Mouse (Mus musculus): ENCODE results near the gene Emsy. TPM values are rescaled to one million over a fixed set of nuclear protein-coding genes. Genes with fewer than 3 reads are reported as not detected.

Gene Emsy
- total RNA-seq (2021) = 10 to 100 TPM; 25.0 to 31.1 TPM

DNA sequence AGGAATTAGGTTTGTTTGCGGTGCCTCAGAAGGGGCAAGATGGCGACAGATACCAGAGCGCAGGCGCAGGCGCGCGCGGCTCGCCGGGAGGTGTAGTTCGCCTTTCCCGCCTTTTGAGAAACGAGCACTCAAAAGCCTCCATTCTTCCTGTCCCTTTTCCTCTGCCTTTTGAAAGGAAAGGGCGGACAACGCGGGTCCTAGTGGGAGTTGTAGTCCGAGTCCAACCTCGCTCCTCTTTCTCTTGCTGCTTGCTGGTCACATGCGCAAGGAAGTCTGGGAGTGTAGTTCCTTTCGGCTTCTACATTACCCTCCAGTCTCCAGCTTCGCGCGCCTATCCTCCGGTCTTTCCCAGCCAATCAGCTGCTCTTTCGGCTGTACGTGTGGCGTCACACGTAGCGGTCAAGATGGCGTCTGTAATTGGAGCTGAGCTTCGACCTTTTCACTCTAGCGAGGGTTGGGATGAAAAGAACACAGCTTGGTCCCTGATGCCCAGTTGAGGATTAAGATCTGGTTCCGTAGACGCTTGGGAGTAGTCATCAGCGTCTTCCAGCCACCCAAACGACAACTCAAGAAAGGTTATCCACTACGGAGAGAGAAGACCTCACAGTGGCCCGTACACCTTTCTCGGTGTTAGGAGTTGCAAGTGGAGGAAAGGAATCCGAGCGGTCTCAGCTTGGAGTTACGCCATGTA, at the start of gene Emsy:
TSS of gene Emsy (minus strand) at position 253 of the 691 bp plus-strand sequence.
- peak; percentile 93 for DNase-seq (ENCODE audit: low spot score)
- intact Hi-C loops (cut with DNase I) = loop anchor here (2.0 kb wide), 1 partner anchor 46 kb away; the partner anchor contains the start of gene Thap12

DNA sequence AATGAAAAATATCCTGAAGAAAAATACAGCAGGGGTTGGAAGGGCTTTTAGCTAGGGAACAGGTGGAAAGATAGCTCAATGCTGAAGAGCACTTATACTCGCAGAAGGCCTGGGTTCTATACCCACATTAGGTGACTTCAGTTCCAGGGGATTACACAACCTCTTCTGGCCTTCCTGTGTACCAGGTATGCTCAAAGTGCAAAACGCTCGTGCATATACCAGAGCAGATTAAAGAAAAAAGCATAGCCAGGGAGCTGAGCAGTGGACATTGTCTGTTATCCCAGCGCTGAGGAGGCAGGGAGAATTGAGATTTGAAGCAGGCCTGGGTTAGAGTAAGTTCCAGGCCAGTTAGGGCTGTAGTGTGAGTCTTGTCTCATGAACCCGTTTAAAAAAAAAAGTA, 47.7 kb upstream of the Emsy start:
- intact Hi-C loops (cut with DNase I) = no loop called here

DNA sequence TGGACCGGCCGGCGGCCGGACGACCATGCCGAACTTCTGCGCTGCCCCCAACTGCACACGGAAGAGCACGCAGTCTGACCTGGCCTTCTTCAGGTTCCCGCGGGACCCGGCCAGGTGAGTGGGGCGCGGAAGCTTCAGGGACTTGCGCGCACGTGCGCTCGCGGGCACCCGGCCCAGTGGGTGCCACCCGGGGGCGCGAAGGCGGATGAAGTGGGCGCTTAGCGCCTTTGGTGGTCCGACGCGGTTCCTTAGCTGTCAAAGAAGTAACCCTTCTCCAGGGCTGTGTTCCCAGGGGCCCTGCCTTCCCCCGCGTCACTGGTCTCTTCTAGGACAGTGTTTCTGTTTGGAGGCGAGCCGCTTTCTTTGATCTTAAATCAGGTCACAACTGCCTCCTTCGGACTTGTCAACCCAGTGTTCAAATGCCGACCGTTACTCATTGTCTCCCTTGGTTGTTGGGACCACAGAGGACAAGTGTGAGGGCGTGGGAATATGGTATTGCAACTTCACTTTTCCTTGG, 46.8 kb upstream of the Emsy start:
- intact Hi-C loops (cut with DNase I) = loop anchor here (2.0 kb wide), 1 partner anchor 47 kb away; the partner anchor contains the start of gene Emsy
- DNase-seq (ENCODE audit: low spot score) = no peak

More for the DNA sequence above, 47.7 kb upstream of the Emsy start:
- no peak for DNase-seq (ENCODE audit: low spot score)

GRCm38 (mm10) chr7:98702283-98703240, 46.0 kb upstream of the Emsy start, which contains the start of gene Thap12:
TSS of gene Thap12 (plus strand) at chr7:98703103.
- DNase-seq (ENCODE audit: low spot score) = peak; percentile 99
- intact Hi-C loops (cut with DNase I) = loop anchor here (2.0 kb wide), 1 partner anchor 46 kb away; the partner anchor contains the start of gene Emsy

DNA sequence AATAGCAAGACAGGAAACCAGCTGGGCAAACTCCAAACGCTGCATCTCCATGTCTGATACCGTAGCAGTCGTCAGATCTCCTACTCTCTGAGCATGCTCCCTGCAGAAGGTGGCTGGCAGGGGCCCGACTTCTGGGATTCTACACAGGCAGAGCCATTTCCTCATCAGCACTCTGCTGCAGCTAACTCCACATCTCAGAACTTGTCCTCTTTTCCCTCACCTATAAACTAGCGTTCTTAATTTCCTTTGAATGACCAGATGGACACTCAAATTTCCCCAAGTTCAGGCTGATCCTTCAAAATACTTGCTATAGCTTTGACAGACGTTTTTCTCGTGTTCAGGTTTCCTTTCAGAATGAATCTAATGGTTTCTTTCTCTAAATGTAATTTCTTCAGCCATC, 45.2 kb upstream of the Emsy start:
- intact Hi-C loops (cut with DNase I) = loop anchor here (2.0 kb wide), 1 partner anchor 45 kb away; the partner anchor contains the start of gene Emsy
- no peak for DNase-seq (ENCODE audit: low spot score)

DNA sequence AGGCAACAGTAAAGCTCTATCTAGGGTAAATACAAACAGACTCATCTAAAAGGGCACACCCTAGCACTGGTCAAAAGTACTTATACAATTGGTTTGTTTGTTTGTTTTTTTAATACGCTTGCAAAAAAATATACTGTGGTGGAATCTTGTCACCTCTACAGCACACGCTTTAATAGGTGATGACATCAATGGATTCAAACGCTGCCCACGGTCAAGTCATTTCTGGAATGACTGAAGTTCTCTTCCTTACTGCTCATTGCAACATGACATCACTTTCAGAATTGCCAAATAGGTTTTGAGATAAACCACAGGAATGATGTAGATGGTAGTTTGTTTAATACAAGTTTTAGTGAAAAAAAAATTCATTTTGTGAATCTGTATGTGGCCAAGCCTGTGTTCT, 42.0 kb upstream of the Emsy start:
- intact Hi-C loops (cut with DNase I) = loop anchor here (5.0 kb wide), 1 partner anchor 216 kb away; no protein-coding TSS in a partner anchor
- no peak for DNase-seq (ENCODE audit: low spot score)

GRCm38 (mm10) chr7:98698041-98698440, 41.5 kb upstream of the Emsy start:
- no peak for DNase-seq (ENCODE audit: low spot score)
- intact Hi-C loops (cut with DNase I) = loop anchor here (5.0 kb wide), 1 partner anchor 216 kb away; no protein-coding TSS in a partner anchor

DNA sequence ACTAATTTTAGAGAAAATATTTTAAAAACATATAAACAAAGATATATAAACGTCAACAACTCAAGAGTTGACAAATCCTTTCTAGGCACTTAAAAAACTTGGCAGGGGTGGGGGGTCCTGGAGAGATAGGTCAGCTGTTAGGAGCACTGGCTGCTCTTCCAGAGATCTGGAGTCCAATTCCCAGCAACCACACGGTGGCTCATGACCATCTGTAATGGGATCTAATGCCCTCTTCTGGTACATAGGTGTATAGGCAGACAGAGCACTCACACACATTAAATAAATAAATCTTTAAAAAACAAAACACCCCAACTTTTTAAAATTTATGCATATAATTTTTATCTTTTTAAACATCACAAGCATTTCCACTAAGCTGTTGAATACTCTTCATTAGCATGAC, 40.9 kb upstream of the Emsy start:
- no peak for DNase-seq (ENCODE audit: low spot score)
- intact Hi-C loops (cut with DNase I) = loop anchor here (5.0 kb wide), 1 partner anchor 215 kb away; no protein-coding TSS in a partner anchor

GRCm38 (mm10) chr7:98694046-98694445, 37.5 kb upstream of the Emsy start:
- DNase-seq (ENCODE audit: low spot score) = peak; percentile 19
- intact Hi-C loops (cut with DNase I) = no loop called here

- peak; percentile 7 for DNase-seq (ENCODE audit: low spot score)
- intact Hi-C loops (cut with DNase I) = no loop called here
Measured at GRCm38 (mm10) chr7:98692761-98693546, 36.4 kb upstream of the Emsy start.

DNA sequence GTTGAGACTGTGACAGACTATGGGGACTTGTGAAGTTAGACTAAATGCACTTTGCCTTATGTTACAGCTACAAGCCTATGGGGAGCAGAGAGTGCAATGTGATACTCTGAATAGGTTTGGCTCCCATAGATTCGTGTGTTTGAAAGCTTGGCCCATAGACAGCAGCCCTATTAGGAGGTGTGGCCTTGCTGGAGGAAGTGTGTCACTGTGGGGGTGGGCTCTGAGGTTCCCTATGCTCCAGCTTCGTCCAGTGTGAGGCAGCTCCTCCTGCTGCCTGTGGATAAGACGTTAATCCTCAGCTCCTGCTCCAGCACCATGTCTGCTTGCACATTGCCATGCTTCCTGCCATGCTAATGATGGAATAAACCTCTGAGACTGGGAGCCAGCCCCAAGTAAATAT, 34.2 kb upstream of the Emsy start:
- no peak for DNase-seq (ENCODE audit: low spot score)
- intact Hi-C loops (cut with DNase I) = no loop called here

DNA sequence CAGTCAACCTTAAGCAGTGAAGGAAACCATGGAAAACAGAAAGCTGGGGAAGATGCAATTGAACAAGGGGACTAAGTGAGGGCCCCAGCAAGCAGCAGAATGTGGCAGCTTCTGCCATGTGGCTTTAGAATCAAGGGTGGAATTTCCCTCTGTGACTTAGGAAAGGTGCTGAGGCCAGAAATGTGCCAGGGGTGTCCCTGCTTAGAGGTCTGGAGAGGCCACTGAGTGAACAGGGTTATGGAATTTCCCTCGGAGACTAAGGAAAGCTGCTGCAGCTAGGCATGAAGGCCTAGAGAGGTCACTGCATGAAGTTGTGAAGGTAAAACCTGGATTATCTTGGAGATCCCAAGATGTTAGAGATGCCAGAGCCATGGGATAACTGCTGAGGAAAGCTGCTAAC, 33.5 kb upstream of the Emsy start:
- no peak for DNase-seq (ENCODE audit: low spot score)
- intact Hi-C loops (cut with DNase I) = no loop called here

DNA sequence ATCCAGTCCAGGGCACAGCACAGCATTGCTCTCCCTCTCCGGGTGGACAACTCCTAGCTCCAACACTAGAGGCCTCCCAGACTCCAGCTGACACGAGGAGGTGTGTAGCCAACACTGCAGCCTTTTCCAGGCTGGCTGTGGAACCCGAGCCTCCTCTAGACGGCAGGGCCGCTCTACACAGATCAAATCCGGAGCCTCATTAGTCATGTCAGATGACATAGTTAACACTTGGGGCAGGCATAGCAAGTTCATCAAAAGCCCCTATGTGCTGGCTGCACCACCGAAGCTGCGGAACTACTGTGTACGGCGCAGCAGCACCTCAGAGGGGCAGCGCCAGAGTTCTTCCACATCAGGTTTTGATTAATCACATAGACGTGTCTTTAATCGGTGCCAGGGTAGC, 29.3 kb upstream of the Emsy start:
- intact Hi-C loops (cut with DNase I) = no loop called here
- DNase-seq (ENCODE audit: low spot score) = peak; percentile 8

GRCm38 (mm10) chr7:98682821-98683220, 26.2 kb upstream of the Emsy start:
- no peak for DNase-seq (ENCODE audit: low spot score)
- intact Hi-C loops (cut with DNase I) = no loop called here

GRCm38 (mm10) chr7:98680691-98681090, 24.1 kb upstream of the Emsy start:
- intact Hi-C loops (cut with DNase I) = no loop called here
- DNase-seq (ENCODE audit: low spot score) = no peak

- DNase-seq (ENCODE audit: low spot score) = no peak
- intact Hi-C loops (cut with DNase I) = no loop called here
Measured at GRCm38 (mm10) chr7:98678441-98678840, 21.9 kb upstream of the Emsy start.

- intact Hi-C loops (cut with DNase I) = no loop called here
- DNase-seq (ENCODE audit: low spot score) = no peak
Measured at GRCm38 (mm10) chr7:98677511-98677910, 20.9 kb upstream of the Emsy start.

DNA sequence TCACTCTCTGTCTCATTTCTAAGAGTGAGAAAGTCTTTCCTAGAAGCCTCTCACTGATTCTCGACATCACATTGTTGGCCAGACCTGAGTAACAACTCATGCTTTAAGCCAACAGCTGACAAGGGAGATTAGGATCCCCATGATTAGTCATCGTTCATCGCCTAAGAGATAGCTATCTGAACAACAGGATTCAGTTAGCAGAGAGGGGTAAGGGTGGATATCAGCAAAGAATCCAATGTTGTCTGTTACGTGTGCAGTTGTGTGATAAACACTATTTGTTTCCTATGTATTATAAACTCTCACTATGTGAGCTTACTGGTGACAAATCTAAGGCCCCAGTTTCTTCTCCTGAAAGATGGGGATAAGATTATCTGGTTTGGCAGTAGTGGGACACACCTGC, 17.8 kb upstream of the Emsy start:
- DNase-seq (ENCODE audit: low spot score) = no peak
- intact Hi-C loops (cut with DNase I) = no loop called here

GRCm38 (mm10) chr7:98672241-98672955, 15.8 kb upstream of the Emsy start:
- intact Hi-C loops (cut with DNase I) = no loop called here
- DNase-seq (ENCODE audit: low spot score) = peak; percentile 47
